Mouse (Mus musculus) WW6 (cell line): ENCODE data around the gene Cacna2d1.

ENCODE experiments used
- DNase-seq: peaks from one replicate; pipeline ENCODE4 v3.0.0-alpha.2; 2013; ENCODE audit warnings: low read depth, low spot score

Gene Cacna2d1

GRCm38 (mm10) chr5:16056795-16057194 is 122.3 kb downstream of the Cacna2d1 start:
- DNase-seq: no peak

- DNase-seq: no peak
Measured at GRCm38 (mm10) chr5:16062773-16063172, 128.3 kb downstream of the Cacna2d1 start.

DNA sequence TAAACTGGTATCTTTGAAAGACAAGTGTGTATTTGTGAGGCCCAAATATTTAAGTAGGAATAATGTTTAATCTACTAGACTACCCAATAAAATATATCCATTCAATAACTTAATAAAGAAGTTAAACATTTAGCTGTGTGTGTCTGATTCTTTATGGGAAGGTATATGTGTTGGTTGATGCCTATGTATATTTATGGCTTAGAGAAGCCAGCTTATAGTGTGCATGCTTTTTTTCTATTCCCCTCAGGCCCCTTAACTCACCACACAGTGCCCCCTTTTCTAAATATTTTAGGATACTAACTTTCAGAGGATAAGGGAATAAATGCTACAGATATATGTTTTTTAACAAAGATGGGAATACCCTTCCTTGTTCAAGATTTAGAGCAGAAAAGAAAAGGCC is 128.8 kb downstream of the Cacna2d1 start:
- no peak for DNase-seq

DNA sequence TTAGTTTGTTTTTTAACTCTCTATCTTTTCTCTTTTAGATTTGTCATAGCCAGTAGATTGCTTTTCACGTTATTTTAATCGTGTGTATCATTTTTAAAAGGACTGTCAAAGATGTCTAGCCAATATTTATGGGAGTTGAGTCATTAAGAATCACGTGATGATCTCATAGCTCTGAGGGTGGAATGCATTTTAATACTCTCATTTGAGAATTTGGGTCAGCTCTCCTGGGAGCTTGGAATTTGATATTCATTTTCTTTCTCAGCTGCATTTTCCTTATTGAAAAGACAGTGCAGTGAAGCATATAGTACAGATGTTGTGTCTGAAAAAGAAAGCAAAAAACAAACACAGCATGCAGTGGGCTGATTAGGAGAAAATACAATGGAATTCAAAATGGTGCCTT is 129.5 kb downstream of the Cacna2d1 start:
- DNase-seq: no peak

DNA sequence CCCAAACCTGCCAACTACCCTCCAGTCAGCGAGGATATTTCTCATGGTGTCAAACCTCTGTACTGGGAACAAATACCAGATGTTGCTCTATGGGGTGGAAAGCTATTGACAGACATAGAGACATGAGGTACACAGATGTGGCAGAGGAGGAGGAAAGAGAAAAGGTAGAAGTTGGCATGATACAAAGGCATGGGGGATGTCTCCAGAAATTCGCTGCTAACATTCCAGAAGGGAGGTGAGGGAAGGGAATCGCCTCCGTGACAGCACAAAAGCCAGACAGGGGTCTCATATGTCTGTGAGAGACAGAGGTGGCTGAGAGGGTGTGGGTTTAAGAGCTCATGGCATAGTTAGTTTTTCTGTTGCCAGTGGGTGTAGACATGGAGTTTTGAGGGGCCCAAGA is 131.3 kb downstream of the Cacna2d1 start:
- DNase-seq: no peak

DNA sequence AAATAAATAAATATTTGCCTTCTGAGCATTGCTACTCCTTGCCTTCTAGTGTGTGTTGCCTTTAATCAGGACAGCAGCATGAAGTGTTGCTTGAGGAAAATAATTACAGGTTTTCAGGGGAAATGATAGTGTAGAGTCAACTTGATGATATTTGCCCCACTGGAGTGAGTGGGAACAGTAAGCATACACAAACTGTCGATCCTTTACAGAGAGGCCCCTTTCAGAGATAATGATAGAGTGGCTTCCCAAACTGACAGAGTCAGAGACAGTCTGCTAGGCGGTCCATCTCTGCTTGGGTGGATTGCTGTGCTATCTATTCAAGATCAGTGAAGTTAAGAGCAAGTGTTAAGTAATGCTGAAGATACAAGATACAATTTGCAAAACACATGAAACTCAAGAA is 147.8 kb downstream of the Cacna2d1 start:
- no peak for DNase-seq

DNA sequence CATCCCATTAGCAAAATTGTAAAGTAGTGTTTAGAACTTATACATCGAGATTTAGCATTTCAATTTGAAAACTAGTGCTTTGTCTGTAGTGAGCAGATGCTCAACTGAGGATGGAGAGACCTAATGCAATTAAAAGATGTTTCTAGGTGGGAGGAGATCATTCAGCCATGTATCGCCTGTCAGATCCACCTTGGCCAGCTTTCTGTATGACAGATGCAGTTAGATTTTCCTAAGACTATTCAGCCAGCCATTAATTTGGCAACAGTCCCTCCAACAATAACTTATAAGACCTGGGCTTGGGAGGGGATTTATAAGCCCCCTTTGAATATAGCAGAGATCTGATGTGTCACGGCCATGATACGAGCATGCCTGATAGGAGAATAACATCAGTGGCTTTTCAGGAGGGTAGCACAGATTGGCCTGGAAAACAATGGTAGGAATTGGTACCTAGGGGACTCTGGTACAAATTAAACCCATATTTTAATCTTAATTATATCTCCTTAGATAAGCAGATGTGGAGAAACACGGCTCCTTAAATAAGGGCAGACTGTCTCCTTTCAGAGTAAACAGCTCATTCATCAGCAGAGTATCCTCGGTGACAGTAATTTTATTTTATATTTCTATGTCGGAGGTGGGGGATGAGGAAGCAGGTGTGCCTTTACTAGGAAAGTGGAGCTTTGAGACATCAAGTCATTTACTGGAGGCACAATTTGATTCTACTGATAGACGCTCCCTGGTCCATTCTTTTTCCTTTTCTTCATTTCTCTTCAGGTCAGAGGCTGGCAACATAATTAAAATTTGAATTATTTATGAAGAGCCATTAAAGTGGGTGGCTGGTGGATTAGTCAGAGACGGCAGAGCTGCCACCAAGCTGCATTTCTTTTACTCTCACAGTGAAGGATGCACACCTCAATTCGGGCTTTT is 152.8 kb downstream of the Cacna2d1 start:
- DNase-seq: no peak

DNA sequence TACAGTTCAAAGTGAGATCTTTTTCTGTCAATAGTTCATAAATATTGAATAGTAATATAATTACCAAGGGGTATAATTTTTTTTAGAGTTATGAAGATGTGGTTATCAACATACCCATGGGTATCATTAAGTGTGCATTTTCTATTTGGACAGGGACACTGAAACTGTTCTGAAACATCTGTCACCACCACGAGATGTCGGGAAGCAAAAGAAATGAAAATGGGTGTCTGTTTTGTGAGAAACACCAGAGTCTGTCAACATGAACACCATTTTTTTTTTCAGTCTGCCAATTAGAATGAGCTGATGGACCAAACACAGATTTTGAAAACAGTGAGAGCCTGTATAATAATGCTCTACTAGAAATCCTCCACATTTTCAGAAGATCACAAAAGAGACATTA is 153.5 kb downstream of the Cacna2d1 start:
- no peak for DNase-seq

- no peak for DNase-seq
Measured at GRCm38 (mm10) chr5:16092540-16092939, 158.0 kb downstream of the Cacna2d1 start.

DNA sequence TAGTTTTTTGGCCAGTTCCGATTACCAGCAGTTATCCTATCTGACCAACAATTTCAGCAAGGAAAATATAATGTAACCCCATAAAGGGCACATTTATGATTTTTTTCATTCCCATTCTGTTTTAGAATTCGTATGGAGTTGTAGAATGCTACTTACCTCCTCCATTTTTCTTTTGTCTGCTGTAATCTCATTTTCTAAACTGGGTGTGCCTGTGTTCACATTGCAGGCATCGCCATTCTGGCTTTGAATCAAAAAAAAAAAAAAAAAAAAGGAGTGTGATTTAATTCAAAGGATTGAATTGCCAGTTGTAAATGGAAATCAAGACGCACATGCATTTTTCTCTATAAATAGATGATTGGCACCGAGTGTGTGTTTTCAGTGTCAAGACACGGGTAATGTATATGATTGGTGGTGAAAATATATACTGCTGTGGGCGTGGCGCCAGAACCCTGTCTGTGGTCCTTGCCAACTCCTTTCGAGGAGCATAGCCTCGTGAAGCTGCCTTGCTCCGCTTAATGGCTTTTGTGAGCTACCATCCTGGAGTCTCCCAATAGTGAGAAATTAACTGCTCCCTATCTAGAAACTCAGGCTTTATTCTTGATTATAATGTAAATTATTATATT is 158.7 kb downstream of the Cacna2d1 start:
- DNase-seq: no peak

DNA sequence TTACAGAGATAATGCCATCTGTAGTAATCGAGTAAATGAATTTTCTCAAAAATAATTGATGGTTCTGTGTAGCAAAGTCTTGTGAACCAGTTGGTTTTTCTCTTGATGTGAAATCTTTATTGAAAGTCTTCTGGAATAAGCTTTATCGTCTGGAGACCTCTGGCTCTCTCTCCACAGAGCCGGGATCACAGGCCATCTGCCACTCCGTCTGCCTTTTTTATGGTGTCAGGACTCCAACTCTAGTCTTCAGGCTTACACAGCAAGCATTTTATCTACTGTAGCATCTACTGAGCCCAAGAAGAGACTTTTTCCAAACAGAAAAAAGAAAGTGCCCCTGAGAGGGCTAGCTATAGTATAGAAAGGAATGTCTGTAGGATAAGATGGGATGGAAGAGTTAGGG is 160.9 kb downstream of the Cacna2d1 start:
- no peak for DNase-seq

GRCm38 (mm10) chr5:16098766-16099165 is 164.3 kb downstream of the Cacna2d1 start:
- DNase-seq: no peak

DNA sequence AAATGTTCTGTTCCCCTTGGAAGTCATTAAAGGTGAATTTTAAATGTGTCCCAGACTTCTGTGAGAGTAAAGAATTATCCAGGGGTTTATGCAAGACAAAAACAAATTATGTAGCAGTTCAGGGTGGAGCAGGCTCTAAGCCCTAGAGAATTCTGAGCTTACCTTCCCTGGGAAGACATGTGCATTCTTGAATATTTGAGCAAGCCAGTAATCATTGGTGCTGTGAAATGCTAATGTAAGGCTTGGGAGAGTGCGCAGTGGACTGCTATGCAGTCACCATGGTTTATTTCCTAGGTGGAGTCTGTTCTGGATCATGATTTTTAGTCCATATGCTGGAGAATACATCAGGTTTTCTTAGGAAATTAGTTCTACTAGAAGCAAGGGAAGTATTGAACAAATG is 167.3 kb downstream of the Cacna2d1 start:
- DNase-seq: no peak

DNA sequence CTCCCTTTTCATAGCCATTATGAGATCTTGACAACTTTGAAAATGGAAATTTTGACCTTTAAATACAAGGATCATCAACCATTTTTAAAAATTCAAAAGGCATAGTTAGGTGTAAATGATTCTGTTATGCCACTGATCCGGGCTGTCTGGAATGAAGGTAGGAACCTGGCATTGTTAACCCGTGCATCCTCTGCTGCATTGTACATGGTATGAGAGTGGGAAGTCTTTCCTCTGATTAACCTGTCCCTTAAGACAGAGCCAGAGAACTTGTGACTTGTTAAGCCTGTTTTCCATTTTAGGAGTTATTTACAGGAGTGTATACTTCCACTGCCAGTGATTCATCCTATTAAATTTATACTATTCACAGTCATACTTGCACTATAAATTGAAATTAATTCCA is 171.2 kb downstream of the Cacna2d1 start:
- no peak for DNase-seq

- DNase-seq: no peak
Measured at GRCm38 (mm10) chr5:16110643-16111042, 176.2 kb downstream of the Cacna2d1 start.

GRCm38 (mm10) chr5:16113879-16114278 is 179.4 kb downstream of the Cacna2d1 start:
- no peak for DNase-seq

DNA sequence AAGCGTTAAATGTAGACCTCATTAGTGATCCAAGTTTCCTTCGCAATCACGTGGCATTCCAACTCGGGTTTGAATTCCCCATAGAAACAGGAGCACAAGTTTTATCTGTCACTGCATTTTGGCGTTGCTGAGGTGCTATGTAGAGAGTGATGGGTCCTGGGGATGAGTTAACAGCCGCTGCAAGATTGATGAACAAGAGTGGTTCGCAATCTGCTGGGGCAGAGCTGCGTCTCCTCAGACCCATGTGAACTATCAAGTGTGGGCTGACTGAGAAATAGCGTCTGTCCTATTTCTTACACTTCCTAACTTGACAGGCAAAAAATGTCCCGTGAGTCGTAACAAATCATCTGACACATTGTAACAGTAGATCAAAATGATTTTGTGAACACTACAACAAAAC is 186.8 kb downstream of the Cacna2d1 start:
- no peak for DNase-seq

DNA sequence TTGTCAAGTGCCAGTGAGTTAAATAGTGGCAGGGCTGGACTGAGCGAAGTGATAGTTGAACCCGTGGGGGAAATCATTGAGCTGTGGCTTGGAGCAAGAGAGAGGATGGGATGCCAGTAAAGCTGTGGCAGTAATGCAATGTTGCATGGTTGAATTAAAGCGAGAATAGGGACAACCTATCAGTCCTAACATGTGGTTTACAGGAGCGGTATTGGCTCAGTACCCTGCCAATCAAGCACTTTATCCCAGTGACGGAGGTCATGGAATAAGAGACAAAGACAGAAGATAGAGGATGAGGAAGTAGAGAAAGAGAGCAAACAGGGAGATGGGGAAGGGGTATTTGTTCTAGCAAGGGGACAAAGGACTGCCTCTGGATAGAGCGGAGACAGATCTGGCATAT is 187.6 kb downstream of the Cacna2d1 start:
- no peak for DNase-seq

DNA sequence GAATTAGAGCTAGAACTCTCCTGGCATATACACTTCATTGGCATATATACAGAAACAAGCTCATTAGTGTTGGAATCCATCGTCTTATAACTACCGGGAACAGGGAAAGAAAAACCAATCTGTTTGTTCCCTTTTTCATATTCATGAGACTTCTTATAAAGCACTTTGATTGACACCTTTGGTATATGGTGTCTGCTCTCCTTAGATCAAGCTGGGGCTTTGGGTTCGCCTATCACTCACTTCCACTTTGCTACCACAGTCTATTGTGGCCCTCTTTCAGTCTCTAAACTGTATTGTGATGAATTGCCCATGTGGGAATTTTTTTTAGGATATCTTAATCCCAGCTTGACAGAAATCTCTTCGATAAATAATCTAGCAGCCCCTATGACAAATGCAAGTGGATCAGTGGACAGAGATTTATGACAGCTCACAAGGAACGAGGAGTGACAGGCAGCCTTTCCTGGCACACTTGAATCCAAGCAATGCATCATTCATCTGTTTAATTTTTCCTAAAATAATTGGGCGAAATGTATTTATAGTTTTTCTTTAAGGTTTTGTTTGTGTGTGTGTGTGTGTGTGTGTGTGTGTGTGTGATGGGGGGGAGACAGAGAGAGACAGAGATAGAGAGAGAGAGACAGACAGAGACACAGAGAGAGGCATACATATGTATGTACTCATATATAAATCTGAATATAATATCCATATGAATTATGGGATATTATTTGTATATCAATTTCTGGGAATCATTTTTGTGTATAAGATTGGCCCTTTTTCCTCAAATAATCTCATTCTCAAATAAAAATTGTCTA is 200.0 kb downstream of the Cacna2d1 start:
- no peak for DNase-seq

DNA sequence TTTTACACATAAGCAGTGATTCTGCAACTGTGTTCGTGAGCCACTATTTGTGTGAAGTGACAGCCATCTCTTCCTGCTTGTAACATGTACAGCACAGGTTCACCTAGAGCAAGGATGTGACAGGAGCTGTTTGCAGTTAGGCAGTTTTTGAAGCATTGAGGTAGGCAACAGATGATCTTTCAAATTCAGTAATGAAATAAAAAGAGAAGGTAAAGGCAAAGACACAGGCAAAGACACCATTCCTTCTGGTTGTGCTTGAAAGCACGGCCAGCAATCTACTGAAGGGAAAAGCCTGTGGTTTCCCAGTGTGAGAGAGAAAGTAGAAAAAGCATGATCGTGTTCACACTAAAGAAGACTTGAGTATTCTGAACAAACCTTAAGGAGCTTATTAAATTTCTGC is 201.5 kb downstream of the Cacna2d1 start:
- DNase-seq: no peak

- DNase-seq: no peak
Measured at GRCm38 (mm10) chr5:16136839-16137238, 202.3 kb downstream of the Cacna2d1 start.

- no peak for DNase-seq
Measured at GRCm38 (mm10) chr5:16146602-16147001, 212.1 kb downstream of the Cacna2d1 start.
